Mouse (Mus musculus) bone marrow macrophage, adult 2 months (primary cell): ENCODE measurements around the gene Svop.

Experiments used
- CTCF ChIP-seq: IDR thresholded peaks from 2 replicates; pipeline ENCODE4 v1.5.1; 2012; ENCODE audit warnings: low read depth, mild to moderate bottlenecking, low read length, moderate library complexity
- POLR2A ChIP-seq: IDR thresholded peaks from 2 replicates; pipeline ENCODE4 v1.6.1; 2012; ENCODE audit warnings: mild to moderate bottlenecking, low read depth, low read length, borderline replicate concordance

DNA sequence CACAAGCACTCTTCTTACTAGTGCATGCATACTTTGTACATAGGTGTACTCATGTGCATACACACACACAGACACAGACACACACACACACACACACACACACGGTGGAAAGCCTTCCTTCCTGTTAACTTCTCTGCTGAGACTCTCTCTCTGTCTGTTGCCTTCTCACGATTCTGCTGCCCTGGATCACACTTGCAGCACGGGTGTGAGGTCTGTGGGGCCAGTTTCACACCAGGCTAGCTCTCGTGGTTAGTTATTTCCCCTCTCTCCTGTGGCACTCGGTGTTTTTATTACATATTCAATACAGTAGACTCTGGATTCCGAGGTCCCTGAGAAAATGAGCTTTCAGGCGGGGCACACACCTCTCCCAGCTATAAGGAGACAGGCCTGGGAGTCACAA lies 25.2 kb upstream of the Svop start:
- no peak for TF ChIP-seq CTCF
- no peak for TF ChIP-seq POLR2A
